Mouse (Mus musculus) hindbrain, embryonic 12.5 days (tissue): ENCODE measurements around the gene Arhgdig. TPM values are rescaled to one million over a fixed set of nuclear protein-coding genes. Genes with fewer than 3 reads are reported as not detected.
"Not testable (repeated sequence)": the region's sequence is repeated elsewhere in the genome, so short reads cannot be mapped to it uniquely, and the experiment has no call there.

ENCODE experiments used
- ATAC-seq: fragments of 200-750 bp; cut with Nextera tagmentation; 2 replicates; pipeline ENCODE4 v1.8.0; 2017; ENCODE audit warnings: moderate TSS enrichment; ENCODE audit not compliant: low FRiP score
- H3K27ac ChIP-seq: fragments of 300-500 bp; sonication (generic); 2 replicates; pipeline ENCODE4 v1.5.1; 2016; ENCODE audit warnings: mild to moderate bottlenecking
- H3K27me3 ChIP-seq: fragments of 300-500 bp; sonication (generic); 2 replicates; pipeline ENCODE4 v1.6.1; 2016; ENCODE audit warnings: mild to moderate bottlenecking
- H3K36me3 ChIP-seq: fragments of 300-500 bp; sonication (generic); 2 replicates; pipeline ENCODE4 v1.6.1; 2016; ENCODE audit warnings: mild to moderate bottlenecking
- H3K4me1 ChIP-seq: fragments of 300-500 bp; sonication (generic); 2 replicates; pipeline ENCODE4 v1.6.1; 2016
- H3K4me2 ChIP-seq: fragments of 300-500 bp; sonication (generic); replicated peaks from 2 replicates; pipeline ENCODE4 v1.6.1; 2016; ENCODE audit warnings: mild to moderate bottlenecking
- H3K4me3 ChIP-seq: fragments of 300-500 bp; sonication (generic); 2 replicates; pipeline ENCODE4 v1.5.1; 2016; ENCODE audit warnings: mild to moderate bottlenecking
- H3K9ac ChIP-seq: fragments of 300-500 bp; sonication (generic); 2 replicates; pipeline ENCODE4 v1.6.1; 2016; ENCODE audit warnings: mild to moderate bottlenecking, moderate library complexity
- H3K9me3 ChIP-seq: fragments of 300-500 bp; sonication (generic); replicated peaks from 2 replicates; pipeline ENCODE4 v1.6.1; 2016; ENCODE audit warnings: mild to moderate bottlenecking
- WGBS: fragments of 180-500 bp; shearing (Covaris S2); methylation state at CpG from one replicate; pipeline ENCODE4 v1.1.7; 2016; 5-methylcytosine and 5-hydroxymethylcytosine counted together
- polyA plus RNA-seq: library from polyadenylated mRNA; unstranded; fragments of >200 nt; fragmentation: Nextera tagmentation; extraction: Ambion mirVana; gene quantifications from 2 replicates; pipeline ENCODE4 v1.2.1, GENCODE M21; 2016

The Arhgdig gene
- polyA plus RNA-seq, 1 experiment from 2014 or later, result 22.2 TPM

DNA sequence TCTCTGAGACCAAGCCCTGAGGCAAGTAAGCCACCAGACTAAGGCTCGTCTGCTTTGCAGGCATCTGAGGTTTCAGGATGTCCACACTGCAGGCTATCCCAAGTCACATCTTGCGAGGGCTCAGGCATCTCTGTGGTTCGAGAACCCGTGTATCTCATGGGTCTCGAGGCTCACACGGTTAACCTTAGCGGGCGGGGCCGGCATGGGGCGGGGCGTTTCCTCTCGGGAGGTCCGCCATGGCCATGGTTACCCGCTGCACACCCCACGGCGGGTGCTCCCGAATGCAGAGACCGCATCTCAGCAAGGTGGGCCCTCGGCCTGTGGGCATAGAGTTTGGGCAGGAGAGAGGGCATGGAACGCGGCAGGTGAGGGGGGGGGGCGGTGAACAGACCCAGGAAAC lies 4.8 kb downstream of the Arhgdig start, which contains the start of gene Rgs11:
Rgs11 (plus strand) TSS at position 215 of the 400 bp plus-strand sequence.
- WGBS, result 3% methylated on average over 22 of the region's 22 CpGs
- ATAC-seq, result no peak
- Histone ChIP-seq H3K27me3 (peaks cover 73% of the 10 kb centered on the region), H3K36me3 (peaks cover 5% of the 10 kb centered on the region), H3K9me3 (peaks cover 4% of the 10 kb centered on the region; the same call in 1 of the 2 replicates), H3K4me1 (peaks cover 32% of the 10 kb centered on the region), H3K4me2 (peak within 1 kb of the TSS; percentile 95), H3K4me3 (peak within 1 kb of the TSS; percentile 32), H3K27ac (no peak within 1 kb of the TSS), H3K9ac (0 out of 2 replicates have a peak within 1 kb of the TSS, but pooled peaks have one; percentile 36)

DNA sequence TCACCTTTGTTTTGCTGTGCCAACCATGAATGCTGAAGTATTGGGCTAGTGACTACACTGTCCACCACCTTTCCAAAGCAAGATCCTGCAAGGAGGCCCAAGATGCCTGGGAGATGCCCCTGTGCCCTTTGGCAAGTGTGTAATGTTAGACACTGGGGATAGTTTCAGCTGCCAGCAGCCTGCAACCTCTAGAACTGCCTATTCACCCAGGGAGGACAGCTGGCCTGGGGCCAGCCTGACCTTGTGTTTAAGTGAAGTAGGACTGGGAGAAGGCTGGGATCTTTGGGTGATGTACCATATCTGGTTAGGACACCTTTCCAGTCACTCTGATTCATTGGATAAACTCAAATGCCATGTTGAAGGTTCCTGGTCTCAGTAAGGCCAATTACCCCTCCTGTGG lies 5.6 kb downstream of the Arhgdig start:
- H3K4me2 ChIP-seq, result 0 out of 2 replicates have a peak overlapping the region, but pooled peaks have one; percentile 95

DNA sequence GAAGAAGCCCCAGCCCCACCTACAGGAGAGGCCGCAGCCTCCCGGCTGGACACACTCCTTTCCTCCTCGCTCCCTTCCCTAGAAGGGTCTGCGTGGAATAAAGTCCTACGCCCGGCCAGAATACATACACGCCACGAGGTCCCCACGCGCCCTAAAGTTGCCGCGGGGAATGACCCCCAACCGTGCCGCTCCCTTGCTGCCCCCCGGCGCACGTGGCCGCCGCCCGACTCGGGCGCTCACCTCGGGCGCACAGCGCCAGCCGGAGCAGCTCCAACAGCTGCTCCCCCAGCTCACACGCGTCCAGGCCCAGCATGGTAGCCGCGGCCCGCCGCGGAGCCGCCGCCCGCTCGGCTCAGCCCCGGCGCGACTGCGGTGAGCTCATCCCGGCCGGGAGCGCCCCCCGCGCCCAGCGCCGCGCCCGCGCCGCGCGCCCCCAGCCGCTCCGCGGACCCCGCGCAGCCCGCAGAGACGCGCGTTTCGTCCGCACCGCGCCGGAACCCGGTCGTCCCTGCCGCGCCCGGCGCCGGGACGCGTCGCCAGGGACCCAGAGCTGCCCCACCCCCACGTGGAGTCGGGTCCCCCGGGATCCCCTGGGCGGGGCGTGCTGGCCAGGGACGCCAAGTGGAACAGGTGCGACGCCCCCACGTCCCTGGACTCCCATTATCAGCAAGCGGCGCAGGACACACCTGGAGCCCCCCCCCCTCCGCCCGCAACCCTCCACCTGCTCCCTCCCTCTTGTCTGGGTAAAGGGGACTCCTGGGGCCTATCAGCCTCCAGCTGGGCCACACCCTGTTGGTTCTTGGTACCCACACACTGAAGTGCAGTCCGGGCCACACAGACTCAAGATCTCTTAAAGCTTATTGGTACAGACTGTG lies 6.5 kb downstream of the Arhgdig start:
- peak overlapping the region; percentile 95 for H3K4me2 ChIP-seq
- peaks cover 22% of the 10 kb centered on the region for H3K36me3 ChIP-seq
- peaks cover 73% of the 10 kb centered on the region for H3K27me3 ChIP-seq
- peaks cover 4% of the 10 kb centered on the region; the same call in 1 of the 2 replicates for H3K9me3 ChIP-seq
- ATAC-seq, result peak; percentile 76
- H3K9ac ChIP-seq, result peak overlapping the region; percentile 66
- H3K27ac ChIP-seq, result no peak overlapping the region
- peak overlapping the region; percentile 55 for H3K4me3 ChIP-seq
- 1% methylated on average over 81 of the region's 92 CpGs for WGBS
- peaks cover 32% of the 10 kb centered on the region for H3K4me1 ChIP-seq

More for the DNA sequence above, 5.6 kb downstream of the Arhgdig start:
- Histone ChIP-seq H3K27me3 (peaks cover 73% of the 10 kb centered on the region), H3K4me1 (peaks cover 32% of the 10 kb centered on the region), H3K27ac (no peak overlapping the region), H3K36me3 (peaks cover 13% of the 10 kb centered on the region), H3K9ac (no peak overlapping the region), H3K9me3 (peaks cover 4% of the 10 kb centered on the region; the same call in 1 of the 2 replicates), H3K4me3 (no peak overlapping the region)
- no peak for ATAC-seq

DNA sequence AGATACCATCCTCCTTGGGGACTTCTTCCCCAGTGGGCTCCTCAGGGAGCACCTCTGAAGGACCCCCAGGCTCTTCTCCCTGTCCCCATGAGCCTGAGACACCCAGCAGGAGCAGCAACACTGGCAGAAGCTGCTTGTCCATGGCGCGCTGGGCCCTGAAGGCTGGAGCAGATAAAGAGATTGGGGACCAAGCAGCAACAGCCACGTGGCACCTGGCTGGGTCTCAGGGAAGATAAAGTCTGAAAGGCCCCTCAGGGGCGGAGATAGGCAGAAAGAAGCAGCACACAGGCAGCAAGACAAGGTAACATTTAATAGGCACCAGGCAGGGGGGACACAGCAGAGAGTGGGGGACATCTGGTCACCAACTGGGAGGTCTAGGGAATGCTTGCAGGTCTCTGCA lies 8.7 kb downstream of the Arhgdig start, which contains the start of gene Pdia2:
Pdia2 (minus strand) TSS at position 196 of the 400 bp plus-strand sequence.
- no peak for ATAC-seq
- Histone ChIP-seq H3K4me1 (peaks cover 27% of the 10 kb centered on the region), H3K9me3 (peaks cover 4% of the 10 kb centered on the region; the same call in 1 of the 2 replicates), H3K36me3 (peaks cover 44% of the 10 kb centered on the region), H3K9ac (no peak within 1 kb of the TSS), H3K27ac (no peak within 1 kb of the TSS), H3K4me2 (0 out of 2 replicates have a peak within 1 kb of the TSS, but pooled peaks have one; percentile 95), H3K27me3 (peaks cover 53% of the 10 kb centered on the region), H3K4me3 (no peak within 1 kb of the TSS)
- 77% methylated on average over 4 of the region's 4 CpGs for WGBS

DNA sequence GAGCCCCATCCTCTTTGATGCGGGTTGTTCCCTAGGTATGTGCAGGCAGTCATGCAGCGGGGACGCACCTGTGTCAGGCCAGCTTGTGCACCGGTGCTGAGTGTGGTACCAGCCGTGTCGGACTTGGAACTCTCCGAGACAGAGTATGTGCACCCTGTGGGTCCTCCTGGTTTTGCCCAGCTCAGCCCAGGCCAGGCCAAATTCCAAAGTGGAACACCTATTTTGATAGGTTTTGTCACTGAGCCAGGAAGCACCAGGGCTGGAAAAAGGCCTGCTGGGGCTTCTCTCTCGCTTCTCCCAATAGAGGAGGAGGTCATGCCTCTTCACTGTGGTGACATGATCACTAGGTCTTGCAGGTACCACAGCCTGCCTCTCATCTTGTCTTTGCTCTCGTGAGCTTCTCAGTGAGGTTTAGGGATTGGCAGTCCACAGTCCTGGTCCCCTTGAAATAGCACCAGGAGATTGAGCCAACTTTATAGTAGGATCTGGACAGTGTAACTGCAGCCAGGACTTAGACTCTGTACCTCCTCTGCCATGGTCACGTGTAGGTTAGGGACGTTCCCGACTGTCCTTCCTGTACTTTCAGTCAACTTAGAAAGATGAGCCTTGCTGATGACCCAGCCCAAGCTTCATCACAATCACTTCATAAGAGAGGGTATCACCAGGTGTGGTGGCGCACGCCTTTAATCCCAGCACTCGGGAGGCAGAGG lies 14.9 kb downstream of the Arhgdig start:
- peaks cover 96% of the 10 kb centered on the region for H3K36me3 ChIP-seq
- H3K9me3 ChIP-seq, result no peaks in the 10 kb centered on the region
- no peak overlapping the region for H3K4me3 ChIP-seq
- no peak overlapping the region for H3K27ac ChIP-seq
- WGBS, result 98% methylated on average over 15 of the region's 15 CpGs
- ATAC-seq, result no peak
- H3K9ac ChIP-seq, result no peak overlapping the region
- no peak overlapping the region for H3K4me2 ChIP-seq
- no peaks in the 10 kb centered on the region for H3K27me3 ChIP-seq
- H3K4me1 ChIP-seq, result no peaks in the 10 kb centered on the region

DNA sequence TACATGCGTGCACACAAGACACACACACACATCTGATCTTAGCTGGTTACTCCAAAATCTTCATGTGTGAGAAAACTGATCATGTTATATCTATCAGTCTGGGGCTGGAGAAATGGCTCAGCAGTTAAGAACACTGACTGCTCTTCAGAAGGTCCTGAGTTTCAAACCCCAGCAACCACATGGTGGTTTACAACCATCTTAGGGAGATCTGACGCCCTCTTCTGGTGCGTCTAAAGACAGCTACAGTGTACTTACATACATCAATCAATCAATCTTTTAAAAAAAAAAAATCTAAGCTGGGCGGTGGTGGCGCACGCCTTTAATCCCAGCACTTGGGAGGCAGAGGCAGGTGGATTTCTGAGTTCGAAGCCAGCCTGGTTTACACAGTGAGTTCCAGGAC lies 16.1 kb downstream of the Arhgdig start:
- H3K4me3 ChIP-seq, ATAC-seq, H3K27me3 ChIP-seq, H3K9ac ChIP-seq, H3K9me3 ChIP-seq, H3K4me2 ChIP-seq, H3K4me1 ChIP-seq, H3K27ac ChIP-seq: not testable (repeated sequence)
- peaks cover 91% of the 10 kb centered on the region for H3K36me3 ChIP-seq
- 92% methylated on average over 7 of the region's 7 CpGs for WGBS

DNA sequence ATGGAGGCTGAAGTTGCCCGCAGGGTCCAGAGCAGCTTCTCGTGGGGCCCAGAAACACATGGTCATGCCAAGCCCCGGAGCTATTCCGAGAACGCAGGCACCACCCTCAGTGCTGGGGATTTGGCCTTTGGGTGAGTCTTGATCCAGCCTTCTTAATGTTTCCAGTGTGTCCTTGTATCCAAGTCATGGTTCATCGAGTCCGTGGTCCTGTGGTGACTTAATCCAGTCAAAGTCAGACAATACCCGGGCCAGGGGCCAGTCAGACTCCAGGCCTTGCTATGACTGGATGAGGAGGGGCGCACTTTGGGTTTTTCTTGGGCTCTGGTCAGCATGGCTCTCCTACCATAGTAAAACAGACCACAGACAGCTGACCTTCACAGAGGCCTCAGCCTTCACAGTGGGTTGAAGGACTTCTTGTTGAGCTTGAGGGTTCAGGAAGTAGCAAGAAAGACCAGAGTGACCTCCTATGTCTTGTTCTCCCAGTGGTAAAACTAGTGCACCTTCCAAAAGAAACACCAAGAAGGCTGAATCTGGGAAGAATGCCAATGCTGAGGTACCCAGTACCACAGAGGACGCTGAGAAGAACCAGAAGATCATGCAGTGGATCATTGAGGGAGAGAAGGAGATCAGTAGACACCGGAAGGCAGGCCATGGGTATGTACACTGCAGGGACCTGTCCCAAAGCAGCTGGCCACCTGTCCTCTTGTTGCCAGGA lies 19.3 kb downstream of the Arhgdig start:
- Histone ChIP-seq H3K27ac (no peak overlapping the region), H3K4me3 (no peak overlapping the region), H3K36me3 (peaks cover 86% of the 10 kb centered on the region), H3K9me3 (no peaks in the 10 kb centered on the region), H3K4me1 (no peaks in the 10 kb centered on the region), H3K27me3 (no peaks in the 10 kb centered on the region), H3K9ac (no peak overlapping the region), H3K4me2 (no peak overlapping the region)
- no peak for ATAC-seq
- WGBS, result 97% methylated on average over 11 of the region's 11 CpGs

DNA sequence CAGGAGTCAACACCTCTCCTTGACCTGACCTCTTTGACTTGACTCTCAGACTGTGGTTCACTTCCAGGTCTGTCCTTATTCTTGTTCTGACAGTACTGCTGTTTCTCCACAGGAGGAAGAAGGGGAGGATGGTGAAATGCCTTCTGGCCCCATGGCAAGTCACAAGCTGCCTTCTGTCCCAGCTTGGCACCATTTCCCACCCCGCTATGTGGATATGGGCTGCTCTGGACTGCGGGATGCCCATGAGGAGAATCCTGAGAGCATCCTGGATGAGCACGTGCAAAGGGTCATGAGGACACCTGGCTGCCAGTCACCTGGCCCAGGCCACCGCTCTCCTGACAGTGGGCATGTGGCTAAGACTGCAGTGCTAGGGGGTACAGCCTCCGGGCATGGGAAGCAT lies 20.0 kb downstream of the Arhgdig start:
- no peak for ATAC-seq
- peaks cover 88% of the 10 kb centered on the region for H3K36me3 ChIP-seq
- no peak overlapping the region for H3K4me2 ChIP-seq
- over 99% methylated on average over 5 of the region's 5 CpGs for WGBS
- no peaks in the 10 kb centered on the region for H3K9me3 ChIP-seq
- H3K9ac ChIP-seq, result no peak overlapping the region
- H3K27ac ChIP-seq, result no peak overlapping the region
- no peak overlapping the region for H3K4me3 ChIP-seq
- no peaks in the 10 kb centered on the region for H3K27me3 ChIP-seq
- H3K4me1 ChIP-seq, result no peaks in the 10 kb centered on the region

DNA sequence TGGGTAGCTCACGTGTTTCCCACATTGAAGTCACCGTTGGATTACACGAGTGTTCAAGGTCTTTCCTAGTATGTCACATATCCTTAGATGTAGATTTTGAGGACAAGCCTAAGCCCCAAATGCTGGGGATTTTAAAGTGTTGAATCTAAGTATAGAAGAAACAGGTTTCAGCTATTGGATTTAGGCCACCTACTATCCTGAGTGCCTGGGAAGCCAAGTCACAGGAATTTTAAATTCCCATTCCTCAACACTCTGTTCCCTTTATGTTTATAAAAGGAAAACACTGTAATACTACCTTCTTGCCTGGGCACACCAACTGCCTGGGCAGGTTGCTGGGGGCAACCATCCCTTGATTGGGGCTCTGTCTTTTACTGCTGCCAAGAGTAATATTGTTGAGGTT lies 26.4 kb downstream of the Arhgdig start:
- 94% methylated on average over 3 of the region's 3 CpGs for WGBS

DNA sequence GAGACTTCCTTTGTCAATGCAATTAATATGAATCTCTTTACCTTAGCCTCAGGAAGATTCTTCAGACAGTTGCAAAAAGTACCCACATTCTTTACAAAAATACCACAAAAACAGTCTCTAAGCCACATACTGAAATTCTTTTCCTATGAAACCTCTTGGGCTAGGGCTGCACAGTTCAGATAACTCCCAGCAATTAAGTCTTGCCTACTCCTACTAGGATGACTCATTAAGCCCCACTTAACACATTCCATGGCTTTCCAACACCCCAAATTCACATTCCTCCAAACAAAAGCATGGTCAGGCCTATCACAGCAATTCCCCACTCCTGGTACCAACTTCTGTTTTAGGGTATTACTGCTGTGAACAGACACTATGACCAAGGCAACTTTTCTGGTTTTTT lies 29.0 kb downstream of the Arhgdig start:
- no peak overlapping the region for H3K27ac ChIP-seq
- H3K4me2 ChIP-seq, result no peak overlapping the region
- H3K4me1 ChIP-seq, result no peaks in the 10 kb centered on the region
- no peaks in the 10 kb centered on the region for H3K27me3 ChIP-seq
- peaks cover 48% of the 10 kb centered on the region for H3K36me3 ChIP-seq
- H3K9me3 ChIP-seq, result no peaks in the 10 kb centered on the region
- no peak overlapping the region for H3K4me3 ChIP-seq
- no peak for ATAC-seq
- no peak overlapping the region for H3K9ac ChIP-seq

More for the DNA sequence above, 26.4 kb downstream of the Arhgdig start:
- Histone ChIP-seq H3K9ac (no peak overlapping the region), H3K4me1 (no peaks in the 10 kb centered on the region), H3K4me2 (no peak overlapping the region), H3K4me3 (no peak overlapping the region), H3K27me3 (no peaks in the 10 kb centered on the region), H3K36me3 (peaks cover 54% of the 10 kb centered on the region), H3K27ac (no peak overlapping the region), H3K9me3 (no peaks in the 10 kb centered on the region)
- no peak for ATAC-seq

DNA sequence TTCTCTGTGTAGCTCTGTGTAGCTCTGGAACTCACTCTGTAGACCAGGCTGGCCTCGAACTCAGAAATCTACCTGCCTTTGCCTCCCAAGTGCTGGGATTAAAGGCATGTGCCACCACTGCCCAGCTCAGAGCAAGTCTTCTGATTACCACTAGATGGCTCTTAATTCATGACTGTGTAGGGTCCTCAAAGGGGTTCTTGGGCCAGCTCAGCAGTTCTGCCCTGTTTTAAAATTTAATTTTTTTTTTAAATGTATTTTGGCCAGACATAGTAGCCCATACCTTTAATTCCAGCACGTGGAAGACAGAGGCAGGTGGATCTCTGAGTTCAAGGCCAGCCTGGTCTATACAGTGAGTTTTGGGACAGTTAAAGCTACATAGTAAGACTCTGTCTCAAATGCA lies 32.3 kb downstream of the Arhgdig start:
- H3K4me2 ChIP-seq, H3K27ac ChIP-seq, H3K27me3 ChIP-seq, H3K4me3 ChIP-seq, H3K9me3 ChIP-seq, H3K4me1 ChIP-seq, ATAC-seq, H3K9ac ChIP-seq: not testable (repeated sequence)
- WGBS, result 94% methylated on average over 2 of the region's 2 CpGs
- peaks cover 36% of the 10 kb centered on the region for H3K36me3 ChIP-seq

DNA sequence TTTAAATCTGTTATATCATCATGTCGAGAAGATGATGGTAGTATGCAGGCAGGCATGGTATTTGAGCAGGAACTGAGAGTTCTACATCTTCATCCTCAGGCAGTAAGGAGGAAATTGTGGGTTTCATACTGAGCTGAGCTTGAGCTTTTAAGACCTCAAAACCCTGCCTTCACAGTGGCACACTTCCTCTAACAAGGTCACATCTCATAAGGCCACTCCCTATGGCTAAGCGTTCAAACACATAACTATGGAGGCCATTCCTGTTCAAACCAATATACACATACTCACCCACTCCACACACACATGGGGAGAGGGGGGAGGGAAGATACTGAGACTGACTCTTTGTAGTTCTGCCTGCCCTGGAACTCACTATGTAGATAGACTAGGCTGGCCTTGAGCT lies 39.5 kb downstream of the Arhgdig start:
- Histone ChIP-seq H3K9ac (no peak overlapping the region), H3K4me3 (no peak overlapping the region), H3K36me3 (no peaks in the 10 kb centered on the region), H3K4me1 (no peaks in the 10 kb centered on the region), H3K27me3 (no peaks in the 10 kb centered on the region), H3K4me2 (no peak overlapping the region), H3K27ac (no peak overlapping the region), H3K9me3 (no peaks in the 10 kb centered on the region)
- no peak for ATAC-seq
- WGBS, result 90% methylated on average over 2 of the region's 2 CpGs
